Mouse (Mus musculus) left cerebral cortex, adult 2 months (tissue): ENCODE data around the gene Ninj2. TPM values are rescaled to one million over a fixed set of nuclear protein-coding genes. Genes with fewer than 3 reads are reported as not detected.
A peak's percentile ranks its signal among the peaks of the same experiment; 100 is the strongest.

Source experiments
- DNase-seq, 2 experiments: peaks; one replicate each; pipeline ENCODE4 v3.0.0; 2021 to 2022; ENCODE audit warnings: low spot score in 2 of 2, mixed read lengths in 1 of 2; ENCODE audit errors: extremely low spot score in 1 of 2
- H3K27ac ChIP-seq: fragments of 200-600 bp; 2 replicates; pipeline ENCODE4 v1.8.1; 2022
- H3K4me3 ChIP-seq: fragments of 200-600 bp; 2 replicates; pipeline ENCODE4 v1.8.1; 2022
- CTCF ChIP-seq: fragments of 200-600 bp; IDR thresholded peaks from 2 replicates; pipeline ENCODE4 v1.8.1; 2022; ENCODE audit warnings: antibody characterized with exemption, mild to moderate bottlenecking, moderate library complexity
- intact Hi-C: fragments of 180-260 bp; cut with DNase I; formaldehyde crosslinking; loops from one replicate; pipeline ENCODE4 v1.15.1; 2025
- long read RNA-seq, 2 experiments: library from polyadenylated mRNA; stranded (forward); transcript quantifications; one replicate each; pipeline ENCODE4 v2.0.0; 2021; ENCODE audit warnings: borderline mapping rate in 2 of 2
- total RNA-seq, 2 experiments: library from RNA; stranded (reverse); gene quantifications; 2 replicates each; pipeline ENCODE4 v1.2.3; 2021

The Ninj2 gene
- 1 to 10 TPM in 1 of 2 experiments, under 1 TPM in 1; 0.56 to 1.3 TPM for total RNA-seq
- long read RNA-seq, experiment 1, partial matches to known transcripts, result 0 of 4 reads
- long read RNA-seq, experiment 1, other reads (novel, unspliced or antisense), result 2 of 4 reads
- long read RNA-seq, experiment 2, partial matches to known transcripts, result 0 of 1 reads
- long read RNA-seq, experiment 2, other reads (novel, unspliced or antisense), result 0 of 1 reads

DNA sequence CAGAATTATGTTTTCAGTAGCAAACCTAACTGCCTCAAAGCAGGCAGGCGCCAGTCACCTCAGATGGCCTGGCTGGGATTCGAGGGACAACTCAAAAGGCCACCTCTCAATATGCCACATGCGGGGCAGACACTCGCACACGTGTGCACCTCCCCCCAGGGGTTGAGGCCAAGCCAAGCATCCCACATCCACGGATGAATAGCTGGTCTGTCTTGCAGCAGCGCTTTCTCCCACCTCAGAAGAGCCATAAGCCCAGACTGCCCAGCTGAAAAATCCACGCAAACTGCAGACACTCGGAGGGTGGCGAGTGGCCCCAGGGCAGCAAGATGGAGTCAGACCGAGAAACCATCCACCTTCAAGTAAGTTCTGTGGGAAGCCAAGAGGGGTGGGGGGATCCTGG lies at the start of gene Ninj2:
Gene Ninj2 (plus strand): TSS at position 251 of the 400 bp plus-strand sequence.
- intact Hi-C loops, result no loop called here
- no peak for DNase-seq
- no peak within 1 kb of the TSS for H3K27ac ChIP-seq
- TF ChIP-seq CTCF, result no peak
- no peak within 1 kb of the TSS for H3K4me3 ChIP-seq

DNA sequence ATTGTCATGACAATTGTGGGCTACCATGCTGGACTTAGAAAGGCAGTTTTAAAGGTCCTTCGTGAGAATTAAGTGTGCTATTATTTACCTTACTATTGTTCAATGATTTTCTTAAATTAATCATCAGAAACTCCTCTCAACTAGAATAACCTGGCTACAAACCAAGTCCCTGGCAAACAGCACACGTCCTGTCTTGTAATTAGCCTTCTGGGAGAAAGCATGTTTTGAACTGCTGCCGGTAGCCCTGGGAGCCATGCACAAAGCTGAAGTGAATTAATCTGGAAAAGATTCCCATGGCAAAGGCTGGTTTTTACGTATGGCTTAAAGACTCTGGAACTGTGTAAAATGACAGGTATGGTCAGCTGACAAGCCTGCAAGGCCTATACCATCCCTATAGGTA lies 47.7 kb upstream of the Ninj2 start:
- intact Hi-C loops, result no loop called here
- Histone ChIP-seq H3K4me3 (no peak overlapping the region), H3K27ac (no peak overlapping the region)
- TF ChIP-seq CTCF, result no peak
- no peak for DNase-seq

DNA sequence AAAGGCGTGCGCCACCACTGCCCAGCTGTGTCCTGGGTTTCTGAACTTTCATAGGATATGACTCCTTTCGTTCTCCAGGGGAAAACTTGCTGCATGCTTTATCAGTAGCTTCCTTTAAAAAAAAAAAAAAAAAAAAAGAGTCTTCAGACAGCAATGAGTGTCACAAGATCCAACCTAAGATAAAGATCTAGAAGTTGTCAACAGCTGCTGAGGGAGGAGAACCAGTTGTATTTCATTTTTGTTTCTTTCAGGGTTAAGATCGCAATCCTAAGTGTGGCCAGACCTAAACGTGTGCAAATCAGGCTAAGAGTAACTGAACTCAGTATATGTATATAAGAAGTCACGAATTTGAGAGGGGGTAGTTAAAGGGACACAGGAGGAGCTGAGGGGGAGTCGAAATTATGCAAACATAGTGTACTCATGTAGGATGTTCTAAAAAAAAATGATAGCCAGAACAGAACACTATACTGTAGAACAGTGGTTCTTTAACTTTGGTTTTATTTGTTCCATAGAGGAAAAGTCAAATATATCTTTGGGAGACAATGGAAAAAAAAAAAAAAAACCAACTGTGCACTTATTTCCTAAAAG lies 45.4 kb upstream of the Ninj2 start:
- intact Hi-C loops, result loop anchor here (1.0 to 2.0 kb wide), 2 partner anchors 52 to 61 kb away; no protein-coding TSS in a partner anchor
- no peak for TF ChIP-seq CTCF
- DNase-seq, result no peak
- Histone ChIP-seq H3K4me3 (no peak overlapping the region), H3K27ac (no peak overlapping the region)

DNA sequence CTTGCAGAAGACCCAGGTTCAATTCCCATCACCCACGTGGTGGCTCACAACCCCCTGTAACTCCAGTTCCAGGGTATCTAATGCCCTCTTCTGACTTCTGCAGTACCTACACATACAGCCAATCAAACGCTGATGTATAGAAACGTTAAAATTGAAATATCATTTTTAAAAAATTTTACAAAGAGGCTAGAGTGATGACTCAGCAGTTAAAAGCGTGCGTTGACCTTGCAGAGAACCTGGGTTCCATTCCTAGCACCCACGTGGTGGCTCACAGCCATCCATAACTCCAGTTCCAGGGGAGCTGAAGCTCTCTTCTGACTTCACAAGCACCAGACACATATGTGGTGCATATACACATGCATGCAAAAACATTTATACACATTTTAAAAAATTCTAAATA lies 38.7 kb upstream of the Ninj2 start:
- intact Hi-C loops, result no loop called here
- Histone ChIP-seq H3K27ac (no peak overlapping the region), H3K4me3 (no peak overlapping the region)
- no peak for TF ChIP-seq CTCF
- no peak for DNase-seq

DNA sequence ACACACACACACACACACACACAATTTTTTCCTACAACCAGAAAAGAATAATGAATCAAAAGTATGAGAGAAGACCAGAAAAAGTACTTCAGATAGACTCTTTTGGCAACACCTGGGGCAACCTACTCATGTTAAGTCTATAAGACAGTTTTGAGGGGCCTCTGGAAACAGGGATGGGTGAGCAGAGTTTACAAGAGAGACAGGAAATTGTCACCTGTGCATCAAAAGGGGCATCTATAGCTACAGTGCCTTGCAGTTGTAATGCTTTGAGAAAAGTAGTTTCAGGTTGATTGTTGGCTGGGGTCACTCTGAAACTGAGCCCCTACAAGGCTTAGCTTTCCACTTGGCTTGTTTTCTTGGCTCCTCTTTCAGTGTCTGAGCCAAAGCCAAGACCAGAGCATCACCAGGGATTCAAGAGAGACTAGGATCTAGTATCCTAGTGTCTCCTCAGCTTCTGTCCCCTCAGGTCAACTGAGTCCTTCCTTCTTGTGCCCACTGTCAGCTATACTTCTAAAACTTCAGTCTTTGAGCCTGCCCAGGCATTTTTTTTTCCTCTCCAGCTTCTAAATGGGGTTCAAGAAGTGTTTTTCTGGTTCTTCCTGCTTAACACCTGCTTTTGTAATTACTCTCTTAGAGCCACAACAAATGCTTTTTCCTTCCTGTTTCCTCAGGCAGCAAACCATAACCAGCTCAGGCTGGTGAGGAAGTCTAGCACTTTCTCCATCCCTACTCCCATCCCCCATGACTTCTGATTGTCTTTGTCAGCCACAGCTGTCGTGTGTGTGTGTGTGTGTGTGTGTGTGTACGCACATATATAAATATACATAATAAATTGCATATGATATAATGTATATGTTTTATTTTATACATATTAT lies 37.2 kb upstream of the Ninj2 start:
- intact Hi-C loops, result no loop called here
- H3K27ac ChIP-seq, result no peak overlapping the region
- DNase-seq, result no peak
- H3K4me3 ChIP-seq, result no peak overlapping the region
- TF ChIP-seq CTCF, result no peak

DNA sequence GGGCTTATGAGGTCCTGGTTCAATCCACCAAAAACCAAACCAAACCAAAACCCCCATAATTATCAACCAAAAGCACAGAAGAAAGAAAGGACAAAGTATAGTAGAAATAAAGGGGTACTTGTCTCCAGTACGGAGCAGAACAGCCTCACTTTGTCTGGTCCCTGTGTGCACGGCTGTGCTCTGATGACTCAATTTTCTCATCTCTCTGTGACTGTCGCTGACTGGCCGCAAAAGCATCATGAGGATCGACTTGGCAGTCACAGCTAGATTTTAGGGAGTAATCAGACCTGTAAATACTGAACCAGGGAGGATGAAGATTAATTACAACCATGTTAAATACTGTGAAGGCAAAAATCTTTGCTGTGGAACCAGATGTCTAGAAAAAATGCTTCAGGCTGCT lies 30.2 kb upstream of the Ninj2 start:
- no peak for TF ChIP-seq CTCF
- DNase-seq, result peak in 1 of 2 experiments; percentile 9
- H3K27ac ChIP-seq, result 0 out of 2 replicates have a peak overlapping the region, but pooled peaks have one; percentile 18
- intact Hi-C loops, result no loop called here
- H3K4me3 ChIP-seq, result no peak overlapping the region

DNA sequence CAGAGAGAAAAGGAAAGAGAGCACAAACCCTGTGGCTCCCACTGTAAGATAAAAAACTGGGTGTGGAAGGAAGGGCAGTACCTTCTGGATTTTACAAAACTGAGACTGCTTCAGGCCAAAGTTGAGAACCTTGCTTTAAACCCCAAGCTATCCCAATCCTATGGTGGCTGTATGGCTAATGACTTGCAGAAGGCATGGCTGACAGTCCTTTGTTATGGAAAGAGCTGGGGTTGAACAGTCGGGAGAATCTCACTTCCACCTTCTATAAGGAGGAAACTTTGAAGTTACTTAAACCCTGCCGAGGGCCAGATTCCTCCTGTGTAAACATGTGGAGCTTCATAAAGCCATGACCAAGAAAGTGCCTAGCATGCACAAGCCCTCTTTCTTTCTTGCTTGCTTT lies 28.5 kb upstream of the Ninj2 start:
- intact Hi-C loops, result no loop called here

DNA sequence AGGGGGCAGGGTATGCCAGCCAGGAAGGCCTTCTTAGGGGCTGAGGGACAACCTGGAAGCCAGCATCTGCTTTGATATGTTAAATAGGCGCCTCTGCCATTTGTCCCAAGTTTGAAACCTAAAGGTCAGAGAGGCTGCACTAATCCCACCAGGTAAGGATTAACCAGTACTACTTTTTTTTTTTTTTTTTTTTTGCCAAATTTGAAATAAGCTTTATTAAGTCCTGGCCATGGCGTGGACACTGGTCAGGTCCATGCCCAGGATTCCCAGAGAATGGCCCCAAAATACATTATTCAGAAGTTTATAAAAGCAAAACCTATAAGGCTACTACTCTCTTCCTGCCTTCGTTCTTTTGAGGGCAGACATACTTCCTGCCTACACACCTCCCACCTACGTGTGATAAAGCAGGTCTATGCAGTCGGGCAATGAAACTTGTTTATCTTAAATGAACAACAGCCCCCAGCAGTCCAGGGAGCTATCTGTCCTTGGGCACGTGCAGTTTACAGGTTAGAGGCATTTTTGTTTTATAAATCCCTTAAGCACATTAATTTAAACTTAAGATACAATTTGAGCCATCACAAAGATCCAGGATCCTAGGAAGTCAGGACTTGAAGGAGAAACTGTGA lies 27.5 kb upstream of the Ninj2 start:
- H3K4me3 ChIP-seq, result no peak overlapping the region
- intact Hi-C loops, result no loop called here
- no peak for TF ChIP-seq CTCF
- H3K27ac ChIP-seq, result no peak overlapping the region
- DNase-seq, result no peak

More for the DNA sequence above, 28.5 kb upstream of the Ninj2 start:
- Histone ChIP-seq H3K27ac (no peak overlapping the region), H3K4me3 (no peak overlapping the region)
- DNase-seq, result no peak
- TF ChIP-seq CTCF, result no peak

DNA sequence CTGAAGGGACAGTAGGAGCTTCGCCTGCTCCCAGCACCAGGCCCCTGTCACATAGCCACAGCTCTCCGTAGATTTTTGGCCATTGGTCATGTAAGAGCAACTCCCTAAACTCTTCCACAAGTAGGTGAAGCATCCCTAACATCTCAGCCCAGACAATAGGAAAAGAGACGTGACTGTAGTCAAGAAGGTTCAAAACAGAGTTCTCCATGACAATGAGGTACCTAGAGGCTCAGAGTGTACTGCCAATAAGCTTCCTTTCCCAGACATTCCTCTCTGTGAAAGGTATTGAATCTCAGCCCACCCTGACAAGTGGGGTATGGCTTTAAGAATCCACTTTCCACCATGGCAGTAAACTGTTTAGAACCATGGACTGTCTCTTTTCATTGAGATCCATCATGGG lies 23.6 kb upstream of the Ninj2 start:
- no peak for DNase-seq
- Histone ChIP-seq H3K27ac (no peak overlapping the region), H3K4me3 (no peak overlapping the region)
- intact Hi-C loops, result no loop called here
- TF ChIP-seq CTCF, result no peak

DNA sequence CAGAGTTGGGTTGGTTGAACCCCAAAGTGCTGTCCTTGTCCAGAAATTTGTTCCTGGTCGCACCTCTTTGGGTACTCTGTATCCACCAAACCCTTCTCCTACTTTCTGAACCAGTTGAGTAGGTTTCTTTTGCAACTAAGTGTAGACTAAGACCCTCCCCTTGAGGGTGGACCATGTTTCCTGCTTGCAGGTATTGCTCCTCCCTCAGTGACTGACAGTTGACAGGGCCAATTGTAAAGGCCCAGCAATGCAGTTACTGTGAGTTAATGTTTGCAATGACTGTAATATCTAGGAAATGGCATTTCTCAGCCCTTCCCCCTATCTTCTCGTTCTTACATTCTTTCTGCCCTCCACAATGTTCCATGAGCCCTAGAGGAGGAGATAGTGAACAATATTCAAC lies 20.5 kb upstream of the Ninj2 start:
- no peak for DNase-seq
- no peak overlapping the region for H3K27ac ChIP-seq
- TF ChIP-seq CTCF, result no peak
- intact Hi-C loops, result no loop called here
- no peak overlapping the region for H3K4me3 ChIP-seq

DNA sequence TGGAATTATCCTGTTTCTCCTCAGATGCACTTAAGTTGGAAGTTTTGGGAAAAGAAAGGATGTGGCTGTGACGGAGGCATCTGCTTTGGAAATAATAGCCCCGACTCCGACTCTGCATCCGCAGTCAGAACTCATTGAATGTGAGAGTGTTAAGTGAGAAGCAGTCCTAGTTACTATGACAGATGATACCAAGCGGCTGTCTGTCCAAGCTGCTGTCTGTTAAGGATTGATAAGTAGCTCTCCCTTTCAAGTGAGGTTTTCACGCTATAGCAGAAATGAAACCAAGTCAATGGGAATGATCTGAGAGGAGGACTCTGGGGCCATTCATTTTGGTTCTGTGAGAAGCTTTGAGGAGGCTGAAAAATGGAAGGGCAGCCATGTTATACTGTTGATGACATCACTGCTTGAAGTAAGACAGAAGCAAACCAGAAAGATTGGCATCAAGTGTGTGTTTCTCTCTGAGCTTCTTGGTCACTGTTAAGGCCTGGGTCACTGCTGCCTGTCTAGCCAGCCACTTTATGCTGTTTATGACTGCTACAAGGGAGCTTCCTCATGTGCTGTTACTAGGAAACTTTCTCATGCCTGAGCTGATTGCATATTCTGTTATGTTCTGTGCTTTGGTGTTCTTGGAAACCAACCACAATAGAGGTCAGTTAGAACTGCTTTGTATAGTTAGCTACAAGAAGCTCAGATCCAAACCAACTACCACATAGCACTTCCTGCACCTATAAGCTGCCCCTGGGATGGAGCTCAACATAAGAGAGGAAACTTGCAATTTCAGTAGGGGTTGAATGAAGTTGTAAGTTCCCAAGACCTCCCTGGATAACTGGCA lies 16.3 kb upstream of the Ninj2 start:
- no peak overlapping the region for H3K27ac ChIP-seq
- H3K4me3 ChIP-seq, result no peak overlapping the region
- TF ChIP-seq CTCF, result no peak
- intact Hi-C loops, result no loop called here
- DNase-seq, result no peak
